Mouse (Mus musculus): ENCODE measurements around the gene Tex2.
A peak's percentile ranks its signal among the peaks of the same experiment; 100 is the strongest.
"Not testable (repeated sequence)": the region's sequence is repeated elsewhere in the genome, so short reads cannot be mapped to it uniquely, and the experiment has no call there.

Tex2 gene

GRCm38 (mm10) chr11:106513166-106513565, 100.1 kb downstream of the Tex2 start:
- DNase-seq (ENCODE audit: extremely low read depth, low read depth, low spot score) = no peak

- DNase-seq (ENCODE audit: extremely low read depth, low read depth, low spot score) = no peak
Measured at GRCm38 (mm10) chr11:106512006-106512390, 101.2 kb downstream of the Tex2 start.

- DNase-seq (ENCODE audit: extremely low read depth, low read depth, low spot score) = no peak
Measured at GRCm38 (mm10) chr11:106511236-106512005, 101.8 kb downstream of the Tex2 start.

- DNase-seq (ENCODE audit: extremely low read depth, low read depth, low spot score) = no peak
Measured at GRCm38 (mm10) chr11:106507638-106508037, 105.6 kb downstream of the Tex2 start.

GRCm38 (mm10) chr11:106506211-106506610, 107.0 kb downstream of the Tex2 start:
- no peak for DNase-seq (ENCODE audit: extremely low read depth, low read depth, low spot score)

GRCm38 (mm10) chr11:106504129-106504528, 109.1 kb downstream of the Tex2 start:
- no peak for DNase-seq (ENCODE audit: extremely low read depth, low read depth, low spot score)

- DNase-seq (ENCODE audit: extremely low read depth, low read depth, low spot score) = no peak
Measured at GRCm38 (mm10) chr11:106503425-106503717, 109.9 kb downstream of the Tex2 start.

- no peak for DNase-seq (ENCODE audit: extremely low read depth, low read depth, low spot score)
Measured at GRCm38 (mm10) chr11:106502631-106503424, 110.4 kb downstream of the Tex2 start.

GRCm38 (mm10) chr11:106502159-106502505, 111.1 kb downstream of the Tex2 start:
- no peak for DNase-seq (ENCODE audit: extremely low read depth, low read depth, low spot score)

GRCm38 (mm10) chr11:106501308-106502158, 111.7 kb downstream of the Tex2 start:
- no peak for DNase-seq (ENCODE audit: extremely low read depth, low read depth, low spot score)

- DNase-seq (ENCODE audit: extremely low read depth, low read depth, low spot score) = peak; percentile 98
Measured at GRCm38 (mm10) chr11:106500393-106501307, 112.6 kb downstream of the Tex2 start.

GRCm38 (mm10) chr11:106498739-106499379, 114.4 kb downstream of the Tex2 start:
- no peak for DNase-seq (ENCODE audit: extremely low read depth, low read depth, low spot score)

GRCm38 (mm10) chr11:106497926-106498325, 115.3 kb downstream of the Tex2 start:
- no peak for DNase-seq (ENCODE audit: extremely low read depth, low read depth, low spot score)

GRCm38 (mm10) chr11:106497009-106497408, 116.2 kb downstream of the Tex2 start:
- DNase-seq (ENCODE audit: extremely low read depth, low read depth, low spot score) = not testable (repeated sequence)

GRCm38 (mm10) chr11:106492984-106493669, 120.1 kb downstream of the Tex2 start:
- DNase-seq (ENCODE audit: extremely low read depth, low read depth, low spot score) = no peak

GRCm38 (mm10) chr11:106491393-106491792, 121.8 kb downstream of the Tex2 start:
- DNase-seq (ENCODE audit: extremely low read depth, low read depth, low spot score) = no peak

GRCm38 (mm10) chr11:106490600-106490999, 122.6 kb downstream of the Tex2 start:
- DNase-seq (ENCODE audit: extremely low read depth, low read depth, low spot score) = not testable (repeated sequence)

GRCm38 (mm10) chr11:106490057-106490456, 123.2 kb downstream of the Tex2 start:
- no peak for DNase-seq (ENCODE audit: extremely low read depth, low read depth, low spot score)

- no peak for DNase-seq (ENCODE audit: extremely low read depth, low read depth, low spot score)
Measured at GRCm38 (mm10) chr11:106489036-106489693, 124.1 kb downstream of the Tex2 start.
